Mouse (Mus musculus) kidney, adult 10 weeks (tissue): ENCODE measurements around the gene Zik1. TPM values are rescaled to one million over a fixed set of nuclear protein-coding genes. Genes with fewer than 3 reads are reported as not detected.

ENCODE experiments used
- polyA plus RNA-seq: library from polyadenylated mRNA; stranded (reverse); fragments of 350-450 nt; fragmentation: Illumina TruSeq; extraction: RNeasy Lipid Tissue Mini Kit (QIAGEN cat#74804); gene quantifications from one replicate; pipeline ENCODE4 v1.2.3, GENCODE M21; 2014; ENCODE audit warnings: low read depth, low replicate concordance

Gene Zik1
- 2.5 TPM for polyA plus RNA-seq

GRCm38 (mm10) chr7:10494786-10495521, at the start of gene Zik1:
Gene Zik1 (minus strand): TSS chr7:10495394.

DNA sequence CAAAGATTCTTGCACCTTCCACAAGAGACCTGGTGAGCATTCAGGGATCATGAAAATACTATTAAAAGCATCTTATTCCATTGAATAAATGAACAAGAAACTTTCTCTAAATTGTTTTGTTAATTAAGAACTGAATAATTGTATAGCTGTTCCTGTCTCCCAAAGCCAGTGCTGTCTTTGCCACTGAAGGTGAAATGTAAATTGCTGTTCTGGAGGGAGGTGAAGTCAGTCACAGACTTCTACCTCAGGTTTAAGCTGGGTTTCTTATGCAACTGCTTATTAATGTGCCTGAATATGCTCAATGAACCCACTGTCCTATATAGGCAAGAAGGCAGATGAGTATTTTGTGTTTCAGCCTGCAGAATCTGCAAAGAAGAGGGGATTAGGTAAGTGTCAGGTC, 52.2 kb downstream of the Zik1 start, which contains the start of gene Vmn1r67:
Vmn1r67 (plus strand) TSS at position 301 of the 400 bp plus-strand sequence.

Other genes with a start within 250 kb of the Zik1 start
- gene Vmn1r66, start 217.4 kb downstream of the Zik1 start, polyA plus RNA-seq = not detected
- gene Vmn1r67, start 52.1 kb downstream of the Zik1 start, polyA plus RNA-seq = not detected
- gene Vmn1r68, start 63.1 kb upstream of the Zik1 start, polyA plus RNA-seq = not detected
- not detected for gene Vmn1r69, start 118.3 kb upstream of the Zik1 start, polyA plus RNA-seq
- not detected for gene Vmn1r70, start 136.1 kb upstream of the Zik1 start, polyA plus RNA-seq
- gene Nlrp4b, start 192.4 kb upstream of the Zik1 start, polyA plus RNA-seq = not detected